Mouse (Mus musculus) regulatory T cell (primary cell): ENCODE data around the gene Mtus2.

Experiments
- in situ Hi-C: fragments of 300-600 bp; cut with MboI, MseI; formaldehyde crosslinking; loops from one replicate; pipeline ENCODE4 v1.15.1; 2025; ENCODE audit warnings: high pct_unique_total_duplicates

The Mtus2 gene

DNA sequence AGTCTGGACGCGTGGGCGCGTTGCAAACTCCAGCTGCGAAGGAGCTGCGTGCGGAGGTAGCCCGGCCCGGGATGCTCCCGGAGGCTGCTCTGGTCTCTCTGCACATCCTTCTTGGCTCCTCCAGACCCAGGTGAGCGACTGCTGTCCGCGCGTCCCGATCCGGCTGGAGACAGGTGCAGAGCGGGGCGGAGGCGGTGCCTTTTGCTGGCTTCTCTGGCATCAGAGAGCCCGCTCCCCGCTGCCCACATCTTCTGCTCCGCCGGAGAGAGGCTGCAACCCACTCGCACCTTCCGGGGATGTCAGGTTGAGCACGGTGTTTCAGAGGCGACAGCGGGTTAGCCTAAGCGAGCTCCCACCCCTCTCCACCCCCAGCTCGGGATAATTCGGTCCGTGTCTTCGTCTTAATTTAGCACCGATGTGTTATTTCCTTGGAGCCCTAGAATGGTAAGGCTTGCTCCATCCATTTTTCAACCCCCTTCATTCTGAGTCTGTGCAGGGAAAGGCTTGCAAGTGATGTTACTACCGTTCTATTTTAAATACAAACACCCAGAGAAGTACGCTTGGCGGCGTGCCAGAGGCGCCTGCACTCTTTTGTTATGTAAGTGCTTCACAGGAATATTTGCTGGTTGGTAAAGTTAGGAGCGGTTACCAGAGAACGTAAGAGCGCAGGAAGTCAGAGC lies 612 bp downstream of the Mtus2 start:
- in situ Hi-C loops: no loop called here

DNA sequence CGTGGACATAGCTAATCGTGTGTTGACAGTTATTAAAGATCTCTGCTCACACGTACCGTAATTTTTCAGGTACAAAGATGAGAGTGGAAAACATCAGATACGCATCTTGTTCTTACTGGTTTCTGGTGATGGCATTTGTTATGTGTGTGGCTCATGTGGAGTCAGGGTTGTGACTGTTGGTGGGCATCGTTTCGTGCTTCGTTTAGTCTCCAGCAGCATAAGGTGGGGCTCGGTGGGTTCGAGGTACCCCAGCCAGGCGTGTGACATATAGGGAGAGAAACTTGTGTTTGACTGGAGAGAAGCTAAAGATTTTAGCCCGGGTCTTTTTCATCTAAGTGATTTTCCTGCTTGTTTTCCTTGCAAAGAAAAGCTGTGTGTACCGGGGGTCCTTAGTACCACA lies 1.4 kb downstream of the Mtus2 start:
- in situ Hi-C loops: no loop called here

DNA sequence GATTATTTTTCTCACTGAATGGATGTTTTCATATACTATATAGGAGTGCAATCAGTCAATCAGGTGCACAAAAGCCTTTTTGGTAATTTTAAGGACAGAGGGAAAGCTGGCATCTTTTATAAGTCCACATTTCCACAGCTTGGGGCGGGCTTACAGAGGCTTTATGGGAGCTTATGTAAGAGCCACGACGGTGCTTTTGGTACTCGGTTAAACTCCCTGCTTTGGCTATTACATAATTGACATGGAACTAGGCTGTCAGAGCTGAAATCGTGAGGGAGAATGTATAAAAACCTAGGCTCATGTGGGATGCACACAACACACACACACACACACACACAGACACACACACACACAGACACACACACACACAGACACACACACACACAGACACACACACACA lies 2.0 kb downstream of the Mtus2 start:
- in situ Hi-C loops: no loop called here

DNA sequence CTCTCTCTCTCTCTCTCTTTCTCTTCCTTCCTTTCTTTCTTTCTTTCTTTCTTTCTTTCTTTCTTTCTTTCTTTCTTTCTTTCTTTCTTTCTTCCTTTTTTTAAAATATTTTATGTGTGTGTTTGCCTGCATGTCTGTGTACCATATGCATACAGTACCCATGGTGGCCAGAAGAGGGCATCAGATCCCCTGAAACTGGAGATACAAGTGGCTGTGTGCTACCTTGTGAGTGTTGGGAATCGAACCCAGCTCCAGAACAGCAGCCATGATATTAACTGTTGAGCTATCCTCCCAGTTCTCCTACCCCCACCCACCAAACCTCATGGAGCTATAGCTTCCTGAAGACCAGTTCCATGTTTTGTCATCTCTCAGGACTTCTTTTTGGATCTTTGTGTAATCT lies 3.7 kb downstream of the Mtus2 start:
- in situ Hi-C loops: loop anchor here (10.0 kb wide), 2 partner anchors 274 to 836 kb away; no protein-coding TSS in a partner anchor

DNA sequence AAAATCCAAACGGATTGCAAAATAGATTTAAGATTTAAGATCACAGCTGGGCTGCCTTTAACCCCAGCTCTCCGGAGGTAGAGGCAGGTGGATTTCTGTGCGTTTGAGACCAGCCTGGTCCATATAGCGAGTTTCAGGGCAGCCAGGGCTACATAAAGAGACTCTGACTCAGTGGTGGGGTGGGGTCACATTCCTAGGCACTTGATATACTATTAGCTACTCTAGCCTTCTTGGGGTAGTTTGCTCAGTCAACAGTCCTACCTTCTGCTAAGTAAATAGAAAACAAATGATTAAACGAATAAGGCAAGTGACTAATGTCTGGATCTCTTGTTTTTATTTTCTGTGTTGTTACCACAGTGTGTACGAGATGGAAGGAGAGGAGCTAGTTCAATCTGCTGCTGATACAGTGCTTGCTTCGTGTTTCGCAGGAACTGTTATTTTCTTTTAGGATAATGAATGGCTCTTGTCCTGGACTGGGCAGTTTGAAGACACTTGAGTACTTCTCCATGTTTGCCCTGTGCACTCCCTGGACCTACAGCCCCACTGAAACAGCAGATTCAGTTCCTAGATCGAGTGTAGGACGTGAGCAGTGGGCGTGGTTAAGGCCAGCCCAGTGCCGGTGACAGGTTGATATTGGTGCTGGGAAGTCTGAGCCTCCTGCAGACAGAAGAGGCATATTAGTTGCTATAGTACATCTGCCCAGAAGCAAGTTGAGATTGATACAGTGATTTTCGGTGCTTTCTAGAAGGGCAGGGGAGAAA lies 6.9 kb downstream of the Mtus2 start:
- in situ Hi-C loops: loop anchor here (10.0 kb wide), 2 partner anchors 271 to 839 kb away; no protein-coding TSS in a partner anchor

DNA sequence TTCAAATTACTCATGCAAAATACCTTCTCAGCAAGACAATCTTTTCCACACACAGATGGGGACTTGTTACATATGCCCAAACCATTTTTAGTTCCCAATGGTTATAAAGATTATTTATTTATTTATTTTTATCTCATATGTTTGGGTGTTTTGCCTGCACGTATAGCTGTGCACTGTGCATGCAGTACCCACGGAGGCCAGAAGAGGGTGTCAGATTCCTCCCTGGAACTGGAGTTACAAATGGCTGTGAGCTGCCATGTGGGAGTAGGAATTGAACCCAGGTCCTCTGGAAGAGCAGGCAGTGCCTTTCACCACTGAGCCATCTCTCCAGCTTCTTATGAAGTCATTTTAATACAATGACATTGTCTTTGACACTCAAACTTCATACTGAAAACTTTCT lies 7.7 kb downstream of the Mtus2 start:
- in situ Hi-C loops: loop anchor here (10.0 kb wide), 2 partner anchors 270 to 840 kb away; no protein-coding TSS in a partner anchor

DNA sequence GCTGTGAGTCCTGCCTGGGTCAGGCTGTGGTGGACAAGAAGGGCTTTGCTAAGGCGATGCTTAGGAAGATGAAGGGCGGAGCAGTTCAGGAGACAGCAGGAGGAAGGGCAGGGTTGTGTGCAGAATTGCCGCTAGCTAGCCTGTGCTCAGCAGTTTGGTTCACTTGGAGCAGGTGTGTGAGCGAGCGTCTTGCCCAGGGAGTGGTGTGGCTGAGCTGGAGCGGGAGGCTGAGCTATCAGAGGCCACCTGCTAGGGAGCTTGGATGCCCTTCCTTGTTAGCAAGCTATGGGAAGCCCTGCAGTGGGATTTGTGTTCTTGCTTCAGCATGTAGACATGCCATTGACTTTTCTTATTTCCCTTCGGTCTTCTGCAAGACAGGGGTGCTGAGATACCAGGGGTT lies 9.5 kb downstream of the Mtus2 start:
- in situ Hi-C loops: loop anchor here (10.0 kb wide), 2 partner anchors 268 to 842 kb away; no protein-coding TSS in a partner anchor

DNA sequence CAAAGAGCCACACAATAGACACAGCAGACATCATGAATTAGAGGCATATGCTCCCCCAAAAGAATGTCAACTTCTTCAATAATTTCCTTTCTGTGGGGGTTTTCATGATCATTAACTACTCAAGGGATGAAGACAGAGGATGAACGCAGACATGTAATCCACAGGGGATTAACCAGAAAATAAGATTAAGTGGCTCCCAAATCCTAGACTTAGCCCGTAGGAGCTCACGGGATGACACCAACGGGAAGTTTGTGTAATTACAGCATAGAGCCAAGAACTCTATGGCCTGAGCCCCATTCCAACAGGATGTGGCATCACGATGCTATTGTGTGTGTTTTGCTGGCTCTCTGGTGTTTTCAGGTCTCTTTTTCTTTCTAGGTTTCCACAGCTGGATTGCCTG lies 12.4 kb downstream of the Mtus2 start:
- in situ Hi-C loops: loop anchor here (10.0 kb wide), 2 partner anchors 265 to 845 kb away; no protein-coding TSS in a partner anchor

DNA sequence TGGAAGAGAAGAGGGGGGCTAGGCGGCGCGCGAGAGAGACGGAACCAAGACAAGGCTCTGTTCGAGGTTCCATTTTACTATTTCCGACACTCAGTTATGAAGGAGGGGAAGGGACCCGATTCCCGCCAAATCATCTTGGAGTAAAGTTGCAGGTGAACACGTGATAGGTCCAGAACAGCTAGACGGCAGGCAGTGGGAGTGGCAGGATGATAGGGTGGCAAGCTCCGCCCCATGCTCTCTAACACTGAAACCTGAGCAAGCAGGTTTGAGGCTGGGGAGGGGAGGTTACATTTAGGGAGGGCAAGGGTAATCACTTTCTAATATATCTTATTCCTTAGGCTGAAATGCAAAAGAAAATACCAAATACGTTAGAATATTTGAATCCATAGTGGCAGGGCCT lies 18.9 kb downstream of the Mtus2 start:
- in situ Hi-C loops: no loop called here

DNA sequence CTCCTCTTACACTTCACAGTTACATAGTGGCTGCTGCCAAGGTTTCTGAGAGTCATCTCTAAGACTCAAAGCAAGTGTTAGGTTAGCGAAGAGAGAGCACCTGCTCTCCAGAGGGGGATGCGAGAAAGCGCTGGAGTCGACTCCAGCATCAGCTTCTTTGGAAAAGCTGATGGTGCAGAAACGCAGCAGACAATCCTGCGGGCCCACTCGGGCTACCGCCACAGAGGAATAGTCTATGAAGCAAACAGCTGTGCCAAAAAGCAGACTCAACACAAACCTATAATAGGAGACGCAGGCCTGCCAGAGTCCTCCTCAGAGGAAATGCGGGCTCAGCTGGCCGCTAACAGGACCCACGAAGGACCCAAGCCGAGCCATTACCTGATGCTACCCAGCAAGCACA lies 23.5 kb downstream of the Mtus2 start:
- in situ Hi-C loops: no loop called here

DNA sequence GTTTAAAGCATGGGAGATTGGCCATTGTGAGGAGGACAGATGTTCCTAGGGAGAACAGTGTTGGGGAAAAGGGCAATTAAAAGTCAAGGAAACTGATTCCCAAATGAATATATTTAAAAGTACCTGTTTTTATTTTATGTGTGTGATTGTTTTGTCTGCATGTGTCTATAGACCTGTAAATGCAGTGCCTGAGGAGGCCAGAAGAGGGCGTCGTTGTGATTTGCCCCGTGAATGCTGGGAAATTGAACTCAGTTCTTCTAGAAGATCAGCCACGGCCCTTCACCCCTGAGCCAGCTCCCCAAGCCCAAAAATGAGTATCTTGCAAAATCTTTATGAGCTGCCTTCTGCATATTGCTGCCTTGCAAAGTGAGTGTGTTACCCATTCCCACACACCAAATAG lies 33.2 kb downstream of the Mtus2 start:
- in situ Hi-C loops: no loop called here

DNA sequence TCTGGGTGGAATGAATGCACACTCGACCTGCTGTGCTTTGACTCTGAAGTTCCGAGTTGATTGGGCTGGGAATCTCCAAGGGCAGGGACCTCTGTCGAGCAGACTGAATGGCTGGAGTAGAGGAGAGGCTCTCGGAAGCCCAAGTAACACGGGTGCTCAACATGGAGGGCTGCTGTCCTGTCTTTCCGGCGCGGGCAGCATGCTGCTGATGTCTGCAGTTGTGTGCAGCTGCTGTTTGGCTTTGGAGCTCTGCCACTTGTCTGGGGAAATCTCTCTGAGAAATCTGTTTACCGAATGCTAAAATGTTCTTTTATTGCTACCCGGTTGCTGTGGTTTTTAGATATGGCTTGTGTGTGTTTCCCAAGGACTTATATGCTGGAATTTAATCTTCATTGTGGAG lies 33.7 kb downstream of the Mtus2 start:
- in situ Hi-C loops: no loop called here

DNA sequence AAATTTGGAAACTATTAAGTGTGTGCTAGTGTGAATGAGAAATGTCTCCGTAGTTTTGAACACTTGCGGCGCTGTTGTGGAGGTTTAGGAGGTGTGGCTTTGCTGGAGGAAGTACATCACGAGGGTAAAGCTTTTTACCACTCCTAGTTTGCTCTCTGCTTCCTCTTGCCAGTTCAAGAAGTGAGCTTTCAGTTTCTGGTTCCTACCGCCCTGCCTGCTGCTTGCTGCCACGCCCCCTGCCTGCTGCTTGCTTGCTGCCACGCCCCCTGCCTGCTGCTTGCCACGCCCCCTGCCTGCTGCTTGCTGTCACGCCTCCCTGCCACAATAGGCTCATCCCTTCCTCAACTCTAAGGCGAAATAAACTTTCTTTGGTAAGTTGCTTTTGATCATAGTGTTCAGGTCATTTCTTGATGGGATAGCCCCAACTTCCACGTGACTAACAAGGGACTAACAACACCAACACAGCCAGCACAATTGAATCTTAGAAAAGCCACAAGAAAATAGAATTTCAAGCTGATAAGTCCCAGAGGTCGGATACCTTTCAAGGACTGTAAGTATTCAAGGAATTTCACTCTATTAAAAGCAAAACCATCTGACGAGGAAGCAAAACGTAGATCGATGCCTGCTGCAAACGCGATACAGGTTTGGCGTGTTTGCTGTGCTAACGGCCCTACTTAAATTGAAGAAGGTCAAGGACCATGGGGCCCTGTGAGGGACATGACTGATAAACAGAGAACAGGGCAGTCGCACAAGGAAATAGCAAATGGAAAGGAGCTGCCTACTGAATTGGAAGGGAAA lies 35.7 kb downstream of the Mtus2 start:
- in situ Hi-C loops: no loop called here

DNA sequence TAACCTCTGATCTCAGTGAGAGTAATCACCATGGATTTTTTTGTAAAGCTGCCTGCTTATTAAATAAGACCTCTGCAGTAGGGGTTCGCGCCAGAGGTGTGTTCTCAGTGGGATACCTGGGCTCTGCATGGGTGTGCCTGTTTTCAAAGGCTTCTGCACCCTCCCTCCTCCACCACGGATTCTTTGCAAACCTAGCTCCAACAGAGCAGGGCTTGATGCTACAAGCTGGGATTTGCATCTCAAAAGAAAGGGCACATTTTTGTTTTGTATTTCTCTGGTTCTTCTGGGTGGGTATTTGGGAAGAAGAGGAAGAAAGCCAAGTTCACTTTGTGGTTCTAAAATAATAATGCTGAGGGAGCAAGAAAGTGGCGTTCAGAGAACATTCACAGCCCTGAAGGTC lies 48.1 kb downstream of the Mtus2 start:
- in situ Hi-C loops: no loop called here

DNA sequence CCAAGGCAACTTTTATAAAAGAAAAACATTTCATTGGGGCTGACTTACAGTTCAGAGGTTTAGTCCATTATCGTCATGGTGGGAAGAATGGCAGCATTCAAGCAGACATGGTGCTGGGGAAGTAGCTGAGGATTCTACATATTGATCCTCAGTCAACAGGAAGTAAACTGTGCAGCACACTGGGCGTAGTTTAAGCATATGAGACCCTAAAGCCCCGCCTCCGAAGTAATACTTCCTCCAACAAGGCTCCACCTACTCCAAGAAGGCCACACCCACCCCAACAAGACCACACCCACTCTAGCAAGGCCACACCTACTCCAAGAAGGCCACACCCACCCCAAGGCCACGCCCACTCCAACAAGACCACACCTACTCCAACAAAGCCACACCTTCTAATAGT lies 55.0 kb downstream of the Mtus2 start:
- in situ Hi-C loops: no loop called here

DNA sequence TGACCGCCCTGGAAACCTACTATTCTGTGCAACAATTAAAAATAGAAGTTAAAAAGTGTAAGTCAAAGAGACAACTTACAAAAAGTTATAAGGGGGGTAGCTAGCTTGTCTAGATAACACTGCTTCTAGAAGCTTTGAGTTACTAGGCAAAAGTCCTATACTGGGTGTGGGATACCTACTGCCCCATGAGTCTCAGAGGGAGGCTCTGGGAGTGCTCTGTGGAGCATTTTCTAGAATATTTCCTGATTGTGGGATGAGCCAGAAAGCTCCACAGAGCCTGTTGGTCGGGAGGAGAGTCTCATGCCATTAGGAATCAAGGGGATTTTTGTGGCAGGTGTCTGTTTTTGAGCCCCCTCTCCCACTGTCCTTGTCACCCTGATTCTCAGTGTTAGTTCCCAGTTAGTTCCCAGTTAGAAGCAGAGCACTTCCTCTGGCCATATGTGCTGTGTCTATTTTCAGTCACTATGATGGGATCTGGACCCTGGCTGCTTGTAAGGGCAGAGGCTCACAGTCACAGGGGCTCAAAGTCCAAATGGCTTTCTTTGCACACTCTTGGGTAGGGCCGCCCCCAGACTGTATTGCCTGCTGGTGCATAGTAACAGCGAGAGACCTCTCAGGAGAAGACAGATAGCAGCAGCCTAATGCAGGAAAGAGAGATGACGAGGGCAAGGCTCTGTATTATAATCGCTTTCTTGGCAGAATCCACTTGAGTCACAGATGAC lies 57.2 kb downstream of the Mtus2 start:
- in situ Hi-C loops: no loop called here

DNA sequence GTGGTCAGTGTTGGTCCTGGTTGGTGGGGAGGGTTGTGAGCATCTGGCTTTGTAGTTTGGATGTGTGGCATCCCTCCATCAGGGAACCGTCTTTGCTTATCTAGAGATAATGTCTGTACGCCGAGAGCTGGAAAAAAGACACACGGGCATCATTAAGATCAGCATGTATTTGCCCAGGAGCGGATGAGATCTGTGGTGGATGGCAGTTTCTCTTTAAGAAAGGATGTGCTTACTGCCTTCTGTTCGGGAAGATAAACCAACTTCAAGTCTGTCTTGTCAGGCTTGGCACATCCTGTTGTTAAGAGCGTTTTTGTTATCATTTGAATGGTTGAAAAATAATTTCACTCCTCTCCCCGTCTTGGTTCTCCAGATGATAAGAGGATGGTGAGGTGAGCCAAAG lies 58.3 kb downstream of the Mtus2 start:
- in situ Hi-C loops: no loop called here

DNA sequence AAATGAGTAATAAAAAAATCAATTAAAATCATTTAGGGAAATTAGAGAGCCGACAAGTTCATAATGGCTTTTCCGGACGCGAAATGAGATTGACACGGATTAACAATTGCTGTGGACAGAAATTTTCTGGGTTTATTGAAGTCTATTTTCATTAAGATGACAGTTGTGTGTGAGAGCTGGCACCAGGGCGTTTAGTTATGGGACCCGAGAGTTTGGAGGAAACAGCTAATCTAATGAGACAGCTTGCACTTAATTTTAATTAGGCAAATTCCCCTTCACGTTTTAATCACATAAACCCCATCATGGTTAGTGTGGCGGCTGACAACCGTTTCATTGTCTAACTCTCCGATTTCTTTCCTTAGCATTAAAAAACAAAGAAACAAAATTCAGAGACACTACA lies 60.3 kb downstream of the Mtus2 start:
- in situ Hi-C loops: no loop called here

DNA sequence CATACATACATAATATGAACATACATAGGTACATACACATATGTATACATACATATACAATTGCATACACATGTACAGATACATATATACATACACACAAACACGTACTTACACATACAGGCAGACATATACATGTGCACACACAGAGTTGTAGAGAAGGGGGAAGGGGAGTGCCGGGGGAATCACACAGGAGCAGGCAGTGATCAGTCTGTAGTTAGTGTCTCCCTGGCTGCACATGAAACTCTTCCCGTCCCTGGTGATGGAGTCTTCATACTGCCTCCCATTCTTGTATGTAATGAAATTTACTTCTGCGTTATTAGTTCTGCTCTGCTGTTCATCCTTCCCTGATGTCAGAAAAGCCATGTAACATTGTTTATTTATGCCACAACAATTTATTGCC lies 65.7 kb downstream of the Mtus2 start:
- in situ Hi-C loops: no loop called here

DNA sequence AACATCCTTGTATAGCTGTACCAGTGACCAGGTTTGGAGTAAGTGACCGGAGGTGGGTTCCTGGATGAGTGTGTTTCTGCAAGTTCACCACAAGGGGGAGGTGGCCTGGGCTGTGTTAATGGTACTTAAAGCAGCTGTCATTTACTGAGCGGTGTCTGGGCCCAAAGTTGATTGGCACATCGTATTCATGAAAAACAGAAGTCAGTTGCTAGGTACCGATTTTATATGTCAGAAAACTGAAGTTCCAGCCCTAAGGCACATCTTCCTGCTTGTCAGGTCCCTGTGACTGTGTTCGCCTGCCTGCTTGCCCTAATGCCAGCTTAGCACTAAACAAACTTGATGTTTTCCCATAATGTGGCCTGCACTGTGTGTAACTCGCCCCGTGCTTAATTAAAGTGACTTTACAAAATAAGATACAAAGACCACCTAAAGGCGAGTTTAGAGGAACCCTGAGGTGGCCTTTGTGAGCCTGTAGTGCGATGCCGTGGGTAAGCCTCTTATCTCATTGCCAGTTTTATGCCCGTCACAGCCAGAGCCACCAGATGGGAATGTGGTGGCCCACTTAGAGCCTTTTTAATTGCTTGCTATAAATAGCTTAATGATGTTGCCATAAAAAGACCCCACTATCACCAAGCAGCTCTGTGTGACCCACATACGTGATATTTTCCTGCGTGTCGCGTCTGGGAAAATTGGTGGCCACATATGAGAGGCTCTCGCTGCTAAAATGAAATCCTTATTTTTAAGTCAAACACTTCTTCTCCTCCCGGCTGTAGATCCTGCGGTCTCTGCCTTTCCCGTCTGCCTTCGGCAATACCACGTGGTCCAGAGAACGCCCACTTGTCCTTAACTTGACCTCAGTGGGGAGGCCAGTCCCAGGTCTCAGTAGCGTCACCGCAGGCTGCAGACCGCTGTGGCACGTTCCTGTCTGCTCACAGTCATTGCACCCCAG lies 69.6 kb downstream of the Mtus2 start:
- in situ Hi-C loops: no loop called here

DNA sequence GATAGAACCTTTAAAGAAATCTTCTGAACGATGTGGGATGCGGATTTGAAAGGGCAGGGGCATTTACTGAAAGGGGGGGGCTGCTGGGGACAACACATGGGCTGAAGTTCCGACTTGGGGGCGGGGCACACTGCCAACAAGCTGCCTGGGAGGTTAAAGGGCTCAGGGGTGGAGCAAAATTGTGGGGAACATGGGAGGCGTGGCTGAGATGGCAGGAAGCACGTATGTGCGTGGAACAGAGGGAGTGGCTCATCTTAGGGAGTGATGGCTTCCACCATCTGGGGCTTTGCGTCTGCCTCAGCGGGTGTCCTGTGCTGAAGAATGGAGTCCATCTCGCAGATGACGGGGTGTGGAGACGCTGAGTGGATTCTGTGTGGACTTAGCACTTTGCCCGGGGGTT lies 70.9 kb downstream of the Mtus2 start:
- in situ Hi-C loops: no loop called here
